Mouse (Mus musculus) embryonic facial prominence, embryonic 15.5 days (tissue): ENCODE measurements around the gene Pepd. TPM values are rescaled to one million over a fixed set of nuclear protein-coding genes. Genes with fewer than 3 reads are reported as not detected.

ENCODE experiments used
- ATAC-seq: fragments of 200-750 bp; cut with Nextera tagmentation; 2 replicates; pipeline ENCODE4 v1.8.0; 2017; ENCODE audit warnings: low read depth, moderate TSS enrichment; ENCODE audit not compliant: insufficient number of reproducible peaks, low FRiP score, low TSS enrichment
- H3K27ac ChIP-seq: fragments of 300-500 bp; sonication (generic); replicated peaks from 2 replicates; pipeline ENCODE4 v1.5.1; 2015; ENCODE audit warnings: mild to moderate bottlenecking, inconsistent platforms
- H3K27me3 ChIP-seq: fragments of 300-500 bp; sonication (generic); 2 replicates; pipeline ENCODE4 v1.6.1; 2015; ENCODE audit warnings: inconsistent platforms
- H3K36me3 ChIP-seq: fragments of 300-500 bp; sonication (generic); 2 replicates; pipeline ENCODE4 v1.6.1; 2015; ENCODE audit warnings: mild to moderate bottlenecking, inconsistent platforms
- H3K4me1 ChIP-seq: fragments of 300-500 bp; sonication (generic); 2 replicates; pipeline ENCODE4 v1.6.1; 2015; ENCODE audit warnings: inconsistent platforms
- H3K4me2 ChIP-seq: fragments of 300-500 bp; sonication (generic); replicated peaks from 2 replicates; pipeline ENCODE4 v1.6.1; 2015; ENCODE audit warnings: mild to moderate bottlenecking, inconsistent platforms
- H3K4me3 ChIP-seq: fragments of 300-500 bp; sonication (generic); replicated peaks from 2 replicates; pipeline ENCODE4 v1.5.1; 2015; ENCODE audit warnings: mild to moderate bottlenecking, inconsistent platforms
- H3K9ac ChIP-seq: fragments of 300-500 bp; sonication (generic); 2 replicates; pipeline ENCODE4 v1.6.1; 2015; ENCODE audit warnings: inconsistent platforms
- H3K9me3 ChIP-seq: fragments of 300-500 bp; sonication (generic); replicated peaks from 2 replicates; pipeline ENCODE4 v1.6.1; 2016; ENCODE audit warnings: inconsistent platforms
- WGBS: fragments of 180-500 bp; shearing (Covaris S2); methylation state at CpG from one replicate; pipeline ENCODE4 v1.1.7; 2015; 5-methylcytosine and 5-hydroxymethylcytosine counted together
- polyA plus RNA-seq: library from polyadenylated mRNA; unstranded; fragments of >200 nt; fragmentation: Nextera tagmentation; extraction: Ambion mirVana; gene quantifications from 2 replicates; pipeline ENCODE4 v1.2.1, GENCODE M21; 2015

Gene Pepd
- polyA plus RNA-seq, 1 experiment from 2014 or later = 76.9 TPM

DNA sequence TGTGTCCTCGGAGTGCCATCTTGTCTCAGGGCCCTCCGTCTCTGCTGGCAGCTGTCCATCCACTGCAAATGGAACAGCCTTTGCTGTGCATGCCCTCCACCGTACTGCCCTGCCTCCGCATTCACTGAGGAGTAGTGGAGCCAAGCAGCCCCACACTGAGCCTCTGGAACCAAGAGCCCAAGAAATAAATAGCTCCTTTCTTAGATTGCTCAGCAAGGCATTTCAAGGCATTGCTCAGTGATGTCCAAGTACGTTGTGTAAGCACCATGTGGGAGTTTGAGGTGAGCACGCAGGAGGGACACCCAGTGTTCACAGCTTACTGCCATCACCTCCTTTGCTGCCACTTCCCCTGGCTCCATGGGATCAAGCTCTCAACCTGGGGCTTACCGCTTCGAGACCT, 20.5 kb downstream of the Pepd start:
- no peak overlapping the region for H3K4me3 ChIP-seq
- peaks cover 31% of the 10 kb centered on the region for H3K36me3 ChIP-seq
- no peak overlapping the region for H3K9ac ChIP-seq
- H3K4me2 ChIP-seq = no peak overlapping the region
- no peak overlapping the region for H3K27ac ChIP-seq
- 0 out of 2 replicates have a peak, but pooled peaks cover 3% of the 10 kb centered on the region for H3K9me3 ChIP-seq
- H3K4me1 ChIP-seq = peaks cover 13% of the 10 kb centered on the region; the same call in 1 of the 2 replicates
- no peak for ATAC-seq
- no peaks in the 10 kb centered on the region for H3K27me3 ChIP-seq
- WGBS = 86% methylated on average over 8 of the region's 8 CpGs

DNA sequence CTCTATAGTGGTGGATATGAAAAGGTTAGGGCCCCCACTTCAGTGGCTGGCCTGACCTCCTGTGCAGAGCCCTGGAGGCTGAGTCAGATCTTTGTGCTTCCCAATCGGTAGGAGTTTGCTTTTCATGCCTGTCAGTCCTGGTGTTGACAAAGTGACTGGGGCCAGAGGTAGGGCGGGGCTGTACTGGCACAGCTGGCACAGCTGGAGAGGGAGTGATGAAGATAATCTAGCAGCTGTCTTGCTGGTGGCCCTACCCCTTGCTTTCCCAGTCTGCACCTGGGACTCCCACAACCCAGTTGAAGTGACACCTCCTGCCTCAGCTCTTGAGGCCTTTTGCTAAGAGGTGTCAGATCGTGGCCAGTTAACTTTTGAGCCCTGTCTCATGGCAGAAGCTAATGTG, 21.0 kb downstream of the Pepd start:
- Histone ChIP-seq H3K9me3 (0 out of 2 replicates have a peak, but pooled peaks cover 3% of the 10 kb centered on the region), H3K4me1 (peaks cover 15% of the 10 kb centered on the region; the same call in 1 of the 2 replicates), H3K27ac (no peak overlapping the region), H3K4me2 (no peak overlapping the region), H3K27me3 (no peaks in the 10 kb centered on the region), H3K4me3 (no peak overlapping the region), H3K9ac (no peak overlapping the region), H3K36me3 (peaks cover 31% of the 10 kb centered on the region)
- no peak for ATAC-seq
- 68% methylated on average over 3 of the region's 3 CpGs for WGBS

DNA sequence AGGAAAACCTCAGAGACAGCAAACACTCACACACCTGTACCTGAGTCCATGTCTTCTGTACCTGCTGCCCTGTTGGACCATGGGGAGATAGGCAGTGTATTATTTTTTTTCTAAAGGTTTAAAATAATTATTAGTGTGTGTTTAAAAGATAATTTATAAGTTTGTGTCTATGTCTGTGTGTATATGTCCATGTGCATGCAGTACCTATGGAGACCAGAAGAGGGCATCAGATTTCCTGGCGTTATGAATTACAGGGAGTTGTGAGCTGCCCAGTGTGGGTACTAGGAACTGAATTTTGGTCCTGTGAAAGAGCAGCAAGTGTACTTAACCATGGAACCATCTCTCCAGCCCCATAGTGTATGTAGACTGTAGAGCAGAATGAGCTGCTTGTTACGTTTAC, 24.2 kb downstream of the Pepd start:
- no peaks in the 10 kb centered on the region for H3K27me3 ChIP-seq
- H3K4me2 ChIP-seq = no peak overlapping the region
- H3K4me3 ChIP-seq = no peak overlapping the region
- no peak overlapping the region for H3K27ac ChIP-seq
- WGBS = 89% methylated on average over 2 of the region's 2 CpGs
- no peak for ATAC-seq
- H3K36me3 ChIP-seq = peaks cover 31% of the 10 kb centered on the region
- no peak overlapping the region for H3K9ac ChIP-seq
- H3K4me1 ChIP-seq = peaks cover 23% of the 10 kb centered on the region
- H3K9me3 ChIP-seq = 0 out of 2 replicates have a peak, but pooled peaks cover 3% of the 10 kb centered on the region

DNA sequence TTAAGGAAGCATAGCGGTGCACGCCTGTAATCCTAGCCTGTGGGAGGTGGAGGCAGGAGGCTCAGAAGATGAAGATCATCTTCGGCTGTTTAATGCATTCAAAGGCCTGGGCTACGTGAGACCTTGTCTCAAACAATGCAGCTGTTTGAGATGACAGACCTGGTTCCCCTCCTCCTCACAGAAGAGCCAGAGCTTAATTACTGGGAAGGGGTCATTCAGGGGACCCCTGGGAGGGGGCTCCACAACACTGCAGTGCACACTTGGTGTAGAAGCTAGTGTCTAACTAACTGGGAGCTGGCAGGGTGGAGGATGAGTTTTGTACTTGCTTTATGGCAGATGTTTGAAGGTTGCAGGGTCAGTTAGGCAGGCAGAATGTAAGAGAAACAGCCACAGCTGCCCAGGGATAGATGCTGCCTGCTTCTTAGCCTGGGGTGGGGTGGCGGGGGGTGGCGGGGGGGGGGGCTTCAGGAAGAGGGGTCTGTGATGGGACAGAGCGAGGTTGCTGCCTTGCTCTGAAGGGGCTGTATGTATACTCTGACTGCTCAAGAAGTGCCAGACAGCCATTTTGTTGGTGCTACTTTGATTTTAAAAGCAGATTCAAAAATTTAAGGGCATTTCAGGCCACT, 26.6 kb downstream of the Pepd start:
- H3K4me1 ChIP-seq = peaks cover 23% of the 10 kb centered on the region
- peak overlapping the region; percentile 78 for H3K27ac ChIP-seq
- H3K9me3 ChIP-seq = 0 out of 2 replicates have a peak, but pooled peaks cover 3% of the 10 kb centered on the region
- H3K36me3 ChIP-seq = peaks cover 38% of the 10 kb centered on the region
- H3K27me3 ChIP-seq = no peaks in the 10 kb centered on the region
- ATAC-seq = peak; percentile 29
- WGBS = 40% methylated on average over 7 of the region's 7 CpGs
- H3K9ac ChIP-seq = no peak overlapping the region
- H3K4me3 ChIP-seq = no peak overlapping the region
- H3K4me2 ChIP-seq = no peak overlapping the region

DNA sequence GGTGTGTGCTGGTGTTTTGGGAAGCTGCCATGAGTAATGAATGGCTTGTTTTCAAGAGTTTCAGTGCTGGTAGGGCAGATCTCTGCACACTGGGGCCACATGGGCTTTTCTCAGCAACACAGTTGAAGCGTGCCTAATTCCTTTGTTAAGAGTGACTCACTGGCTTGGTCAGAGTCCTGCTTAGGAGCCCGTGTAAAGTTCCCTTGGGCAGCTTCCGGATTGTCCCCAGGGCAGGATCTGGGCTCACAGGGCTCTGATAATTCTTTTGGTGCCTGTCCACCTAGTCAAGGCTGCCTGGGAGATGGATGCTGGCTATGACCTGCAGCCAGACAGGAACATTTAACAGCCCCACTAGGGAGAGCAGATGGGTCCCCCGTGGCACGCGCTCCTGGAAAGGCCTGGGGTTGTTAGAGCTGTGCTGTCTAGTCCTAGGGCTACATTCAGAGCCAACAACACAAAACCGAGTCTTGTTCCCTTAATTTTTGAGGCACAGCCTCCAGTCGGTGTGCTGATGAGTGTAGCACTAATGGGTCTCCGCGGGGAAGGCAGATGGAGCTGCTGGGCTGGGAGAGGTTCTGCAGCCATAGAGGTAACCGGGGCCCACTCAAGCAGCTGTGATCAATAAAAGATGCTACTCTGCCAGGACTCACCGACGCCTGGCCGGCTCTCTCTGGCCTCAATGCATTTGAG, 27.2 kb downstream of the Pepd start:
- peaks cover 39% of the 10 kb centered on the region for H3K36me3 ChIP-seq
- 0 out of 2 replicates have a peak overlapping the region, but pooled peaks have one; percentile 10 for H3K4me2 ChIP-seq
- peak; percentile 75 for ATAC-seq
- no peaks in the 10 kb centered on the region for H3K27me3 ChIP-seq
- peak overlapping the region; percentile 78 for H3K27ac ChIP-seq
- peaks cover 23% of the 10 kb centered on the region for H3K4me1 ChIP-seq
- 0 out of 2 replicates have a peak, but pooled peaks cover 3% of the 10 kb centered on the region for H3K9me3 ChIP-seq
- H3K9ac ChIP-seq = no peak overlapping the region
- H3K4me3 ChIP-seq = no peak overlapping the region
- 33% methylated on average over 14 of the region's 14 CpGs for WGBS

DNA sequence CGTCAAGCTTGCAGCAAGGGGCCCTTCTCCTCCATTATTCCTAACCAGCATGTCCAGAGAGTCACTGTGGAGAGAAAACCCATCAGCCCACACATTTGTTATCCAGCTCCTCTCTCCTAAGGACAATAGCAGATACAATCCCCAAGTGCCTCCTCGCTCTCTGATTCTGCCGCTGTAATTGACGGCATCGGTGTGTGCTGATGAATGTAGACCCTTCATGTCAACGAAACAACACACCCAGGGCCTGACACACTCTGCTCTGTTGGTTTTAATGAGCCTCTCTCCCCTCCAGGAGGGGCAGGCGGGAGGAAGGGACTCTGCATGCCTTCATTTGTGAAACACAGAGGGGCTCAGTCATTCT, 27.8 kb downstream of the Pepd start:
- no peak for ATAC-seq

DNA sequence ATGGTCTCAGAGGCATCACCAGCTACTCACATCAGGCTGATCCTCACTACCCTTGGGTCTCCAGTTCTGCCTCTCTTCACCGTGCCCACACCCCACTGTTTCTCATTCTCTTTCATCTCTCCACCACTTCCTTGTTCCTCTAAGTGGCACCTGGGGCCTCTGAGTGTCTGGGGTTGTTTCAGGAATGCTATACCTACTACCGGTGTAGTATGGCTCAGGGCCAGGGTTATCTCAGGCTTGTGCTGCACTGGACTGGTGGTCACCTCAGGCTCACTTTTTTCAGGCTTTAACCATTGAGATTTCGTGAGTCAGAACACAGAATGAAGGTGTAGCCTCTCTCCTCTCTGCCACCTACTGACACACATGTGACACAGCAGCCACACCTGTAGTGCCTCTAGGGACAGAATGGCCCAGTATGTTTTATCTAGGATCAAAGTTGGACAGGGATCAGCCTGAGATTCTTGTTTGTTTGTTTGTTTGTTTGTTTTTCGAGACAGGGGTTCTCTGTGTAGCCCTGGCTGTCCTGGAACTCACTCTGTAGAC, 31.5 kb downstream of the Pepd start:
- Histone ChIP-seq H3K9me3 (no peaks in the 10 kb centered on the region), H3K4me1 (peaks cover 16% of the 10 kb centered on the region), H3K4me2 (no peak overlapping the region), H3K27me3 (no peaks in the 10 kb centered on the region), H3K36me3 (peaks cover 17% of the 10 kb centered on the region; the same call in 1 of the 2 replicates), H3K9ac (no peak overlapping the region), H3K4me3 (no peak overlapping the region), H3K27ac (no peak overlapping the region)
- WGBS = 68% methylated on average over 4 of the region's 4 CpGs
- no peak for ATAC-seq

More for the DNA sequence above, 27.8 kb downstream of the Pepd start:
- 48% methylated on average over 7 of the region's 7 CpGs for WGBS
- Histone ChIP-seq H3K4me2 (0 out of 2 replicates have a peak overlapping the region, but pooled peaks have one; percentile 10), H3K27ac (peak overlapping the region; percentile 78), H3K4me3 (no peak overlapping the region), H3K9ac (no peak overlapping the region), H3K27me3 (no peaks in the 10 kb centered on the region), H3K36me3 (peaks cover 34% of the 10 kb centered on the region), H3K4me1 (peaks cover 23% of the 10 kb centered on the region), H3K9me3 (0 out of 2 replicates have a peak, but pooled peaks cover 3% of the 10 kb centered on the region)

DNA sequence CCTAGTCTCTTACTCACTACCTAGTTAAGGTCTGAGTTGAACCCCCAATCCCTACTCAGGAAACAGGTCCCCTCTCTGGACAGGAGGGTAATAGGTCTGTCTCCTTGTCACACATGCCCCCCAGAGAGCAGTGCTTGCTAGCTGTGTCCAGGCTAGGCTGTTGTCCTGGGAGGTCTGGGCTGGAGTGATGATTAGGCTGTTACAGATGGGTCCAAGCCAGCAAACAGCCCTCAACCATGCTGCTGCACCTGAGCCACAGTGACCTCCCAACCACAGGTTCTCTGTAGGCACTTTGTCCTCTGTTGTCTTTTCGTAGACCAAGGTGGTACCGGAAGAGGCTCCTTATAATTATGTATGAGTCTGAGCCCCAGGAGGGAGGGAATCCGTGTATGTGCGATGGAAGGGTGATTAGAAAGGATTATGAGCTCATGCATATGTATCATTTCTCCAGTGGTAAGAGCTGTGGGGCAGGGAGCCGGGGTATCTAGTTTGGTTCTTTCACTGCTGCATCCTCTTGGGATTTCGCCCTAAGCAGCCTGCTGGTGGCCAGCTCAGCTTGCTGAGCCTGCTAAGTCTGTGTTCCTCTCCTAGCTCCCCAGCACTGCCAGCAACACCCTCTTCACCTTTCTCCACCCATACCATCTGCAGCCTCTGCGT, 34.2 kb downstream of the Pepd start:
- WGBS = 73% methylated on average over 7 of the region's 7 CpGs
- no peak overlapping the region for H3K4me3 ChIP-seq
- H3K4me1 ChIP-seq = no peaks in the 10 kb centered on the region
- H3K9me3 ChIP-seq = no peaks in the 10 kb centered on the region
- H3K4me2 ChIP-seq = no peak overlapping the region
- peaks cover 17% of the 10 kb centered on the region; the same call in 1 of the 2 replicates for H3K36me3 ChIP-seq
- no peaks in the 10 kb centered on the region for H3K27me3 ChIP-seq
- H3K27ac ChIP-seq = peak overlapping the region; percentile 35; the same call in 1 of the 2 replicates
- no peak overlapping the region for H3K9ac ChIP-seq
- ATAC-seq = no peak

DNA sequence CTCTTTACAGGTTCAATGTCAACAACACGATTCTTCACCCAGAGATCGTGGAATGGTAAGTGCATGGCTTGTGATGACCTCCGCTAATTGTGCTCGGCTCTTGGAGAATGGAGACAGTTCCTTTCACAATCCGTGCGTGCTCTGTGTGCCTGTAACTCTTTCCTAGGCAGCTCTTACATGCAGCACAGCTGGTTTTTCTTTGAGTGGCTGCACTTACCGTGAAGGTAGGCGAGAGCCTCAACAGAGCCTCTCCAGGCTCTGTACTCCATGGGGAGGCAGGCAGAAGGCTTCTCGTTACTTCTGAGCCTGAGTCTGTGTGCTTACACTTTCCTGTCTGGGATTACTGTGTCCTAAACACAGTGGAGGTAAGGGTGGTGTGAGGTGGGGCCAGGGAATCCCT, 42.4 kb downstream of the Pepd start:
- WGBS = 73% methylated on average over 9 of the region's 9 CpGs
- no peaks in the 10 kb centered on the region for H3K4me1 ChIP-seq
- H3K27ac ChIP-seq = 0 out of 2 replicates have a peak overlapping the region, but pooled peaks have one; percentile 5
- H3K9ac ChIP-seq = no peak overlapping the region
- H3K27me3 ChIP-seq = no peaks in the 10 kb centered on the region
- no peaks in the 10 kb centered on the region for H3K9me3 ChIP-seq
- no peak for ATAC-seq
- H3K4me2 ChIP-seq = no peak overlapping the region
- H3K36me3 ChIP-seq = 0 out of 2 replicates have a peak, but pooled peaks cover 2% of the 10 kb centered on the region
- H3K4me3 ChIP-seq = no peak overlapping the region

DNA sequence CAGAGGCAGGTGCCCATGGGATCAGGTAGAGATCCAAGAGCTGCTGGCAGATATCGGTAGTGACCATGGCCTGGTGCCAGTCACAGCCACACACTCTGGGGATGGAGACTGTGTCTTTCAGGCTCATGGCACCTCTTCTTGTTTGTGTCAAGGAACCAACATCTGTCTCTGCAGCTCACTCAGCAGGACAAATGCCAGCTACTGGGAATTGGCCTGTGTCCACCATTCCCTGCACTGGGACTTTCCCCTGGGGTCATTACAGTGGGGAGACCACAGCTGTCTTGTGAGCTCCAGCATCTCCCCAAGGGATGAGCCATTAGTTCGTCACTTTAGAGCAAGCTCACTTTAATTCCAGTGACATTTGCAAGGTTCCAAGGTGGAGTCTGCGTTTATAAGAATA, 43.1 kb downstream of the Pepd start:
- Histone ChIP-seq H3K9me3 (no peaks in the 10 kb centered on the region), H3K4me1 (no peaks in the 10 kb centered on the region), H3K4me2 (no peak overlapping the region), H3K4me3 (no peak overlapping the region), H3K27me3 (no peaks in the 10 kb centered on the region), H3K27ac (0 out of 2 replicates have a peak overlapping the region, but pooled peaks have one; percentile 5), H3K36me3 (0 out of 2 replicates have a peak, but pooled peaks cover 2% of the 10 kb centered on the region), H3K9ac (no peak overlapping the region)
- 75% methylated on average over 3 of the region's 3 CpGs for WGBS
- peak; percentile 43 for ATAC-seq

DNA sequence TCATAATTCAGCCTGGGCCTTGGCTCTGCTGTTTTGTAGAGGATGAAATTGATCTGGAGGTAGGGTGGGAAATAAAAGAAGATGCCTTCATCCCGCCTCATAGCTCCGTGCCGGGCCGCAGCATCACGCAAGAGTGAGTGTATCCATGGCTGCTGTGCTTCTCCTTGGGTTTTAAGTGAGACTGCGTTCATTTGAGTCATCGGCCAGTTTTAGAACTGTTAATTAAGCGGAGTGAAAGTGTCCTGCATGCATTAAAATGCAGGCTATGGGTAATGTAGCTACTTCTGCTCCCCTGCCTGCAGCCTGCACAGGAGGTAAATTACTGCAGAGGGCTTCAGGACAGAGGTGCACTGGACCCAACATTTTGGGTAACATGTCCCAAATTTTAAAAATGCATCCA, 45.0 kb downstream of the Pepd start:
- Histone ChIP-seq H3K4me1 (no peaks in the 10 kb centered on the region), H3K36me3 (0 out of 2 replicates have a peak, but pooled peaks cover 1% of the 10 kb centered on the region), H3K27ac (no peak overlapping the region), H3K27me3 (no peaks in the 10 kb centered on the region), H3K9ac (no peak overlapping the region), H3K9me3 (no peaks in the 10 kb centered on the region), H3K4me2 (no peak overlapping the region), H3K4me3 (no peak overlapping the region)
- WGBS = 88% methylated on average over 8 of the region's 8 CpGs
- no peak for ATAC-seq
